Mouse (Mus musculus): ENCODE data around the gene Ap1g1.
A peak's percentile ranks its signal among the peaks of the same experiment; 100 is the strongest.

Gene Ap1g1

GRCm38 (mm10) chr8:109790938-109791337 is 12.6 kb downstream of the Ap1g1 start:
- DNase-seq: peak; percentile 3

GRCm38 (mm10) chr8:109795166-109795565 is 16.8 kb downstream of the Ap1g1 start:
- peak; percentile 84 for DNase-seq

GRCm38 (mm10) chr8:109798721-109799120 is 20.4 kb downstream of the Ap1g1 start:
- peak; percentile 42 for DNase-seq

GRCm38 (mm10) chr8:109799245-109799644 is 20.9 kb downstream of the Ap1g1 start:
- peak; percentile 64 for DNase-seq

- DNase-seq: peak; percentile 8
Observed at GRCm38 (mm10) chr8:109800325-109800724, 22.0 kb downstream of the Ap1g1 start.

GRCm38 (mm10) chr8:109803211-109803610 is 24.9 kb downstream of the Ap1g1 start:
- peak; percentile 14 for DNase-seq

- DNase-seq: no peak
Observed at GRCm38 (mm10) chr8:109803801-109804200, 25.4 kb downstream of the Ap1g1 start.

GRCm38 (mm10) chr8:109806522-109806921 is 28.2 kb downstream of the Ap1g1 start:
- DNase-seq: peak; percentile 31

- DNase-seq: peak; percentile 56
Observed at GRCm38 (mm10) chr8:109807401-109808119, 29.2 kb downstream of the Ap1g1 start.

- DNase-seq: peak; percentile 53
Observed at GRCm38 (mm10) chr8:109808120-109808447, 29.7 kb downstream of the Ap1g1 start.

- peak; percentile 92 for DNase-seq
Observed at GRCm38 (mm10) chr8:109810434-109810833, 32.1 kb downstream of the Ap1g1 start.

- DNase-seq: no peak
Observed at GRCm38 (mm10) chr8:109815268-109815667, 36.9 kb downstream of the Ap1g1 start.

GRCm38 (mm10) chr8:109817933-109818332 is 39.6 kb downstream of the Ap1g1 start:
- peak; percentile 93 for DNase-seq

- no peak for DNase-seq
Observed at GRCm38 (mm10) chr8:109823561-109823960, 45.2 kb downstream of the Ap1g1 start.

GRCm38 (mm10) chr8:109839822-109840221 is 61.5 kb downstream of the Ap1g1 start:
- peak; percentile 25 for DNase-seq

GRCm38 (mm10) chr8:109842468-109842867 is 64.1 kb downstream of the Ap1g1 start:
- no peak for DNase-seq

GRCm38 (mm10) chr8:109847866-109848265 is 69.5 kb downstream of the Ap1g1 start:
- DNase-seq: peak; percentile 84

- DNase-seq: peak; percentile 60
Observed at GRCm38 (mm10) chr8:109848981-109849380, 70.6 kb downstream of the Ap1g1 start.

- DNase-seq: peak; percentile 86
Observed at GRCm38 (mm10) chr8:109853423-109853822, 75.1 kb downstream of the Ap1g1 start.

- no peak for DNase-seq
Observed at GRCm38 (mm10) chr8:109854522-109854921, 76.2 kb downstream of the Ap1g1 start.

- no peak for DNase-seq
Observed at GRCm38 (mm10) chr8:109855451-109855850, 77.1 kb downstream of the Ap1g1 start.

- peak; percentile 97 for DNase-seq
Observed at GRCm38 (mm10) chr8:109863398-109863797, 85.0 kb downstream of the Ap1g1 start.

GRCm38 (mm10) chr8:109864798-109865197 is 86.4 kb downstream of the Ap1g1 start:
- peak; percentile 33 for DNase-seq

- DNase-seq: peak; percentile 71
Observed at GRCm38 (mm10) chr8:109865536-109865935, 87.2 kb downstream of the Ap1g1 start.

- DNase-seq: peak; percentile 54
Observed at GRCm38 (mm10) chr8:109866690-109867089, 88.3 kb downstream of the Ap1g1 start.
